Mouse (Mus musculus): Measurements from ENCODE around the gene Gm15448.
"Not testable (repeated sequence)": the region's sequence is repeated elsewhere in the genome, so short reads cannot be mapped to it uniquely, and the experiment has no call there.

Gene Gm15448

GRCm38 (mm10) chr7:3825599-3825998 is at the start of gene Gm15448:
TSS of gene Gm15448 (minus strand) at chr7:3825687.
- not testable (repeated sequence) for DNase-seq

DNA sequence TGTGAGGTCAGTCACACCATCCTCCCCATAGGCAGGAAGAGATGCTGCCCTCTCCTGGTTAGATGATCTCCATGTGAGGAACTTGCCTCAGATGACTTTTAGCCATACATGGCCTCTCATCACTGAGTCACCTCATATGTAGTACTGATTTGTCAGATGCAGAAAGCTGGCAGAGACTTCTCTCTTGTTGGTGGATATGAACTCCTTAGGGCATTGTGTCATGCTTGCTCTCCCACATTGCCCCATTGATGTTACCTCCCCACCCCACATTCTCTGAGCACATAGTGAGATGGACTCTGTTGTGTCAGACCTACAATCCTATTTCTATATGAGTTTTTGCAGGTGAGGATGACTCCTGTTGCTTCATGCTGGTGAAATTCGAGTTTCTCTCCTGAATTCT is 49.5 kb upstream of the Gm15448 start:
- not testable (repeated sequence) for DNase-seq

DNA sequence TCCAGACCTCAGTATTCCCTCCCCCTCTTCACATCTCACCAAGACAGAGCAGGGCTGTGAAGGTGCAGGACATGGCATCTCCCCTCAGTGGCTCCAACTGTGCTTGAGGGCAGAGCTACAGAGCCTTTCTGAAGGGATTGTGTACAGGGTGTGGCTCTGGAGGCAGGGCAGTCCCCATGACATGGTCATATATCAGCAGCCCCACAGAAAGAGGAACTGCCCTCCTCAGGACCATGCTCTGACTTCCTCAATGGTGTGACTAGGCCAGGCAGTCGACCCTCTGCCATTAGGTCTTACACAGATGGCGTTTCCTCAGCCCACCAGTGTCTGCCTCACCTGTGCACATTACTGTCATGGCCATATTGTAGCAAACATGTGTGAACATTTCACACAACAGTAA is 19.5 kb upstream of the Gm15448 start, which contains the start of gene Pira2:
Pira2 (minus strand) TSS at position 101 of the 400 bp plus-strand sequence.
- not testable (repeated sequence) for DNase-seq

DNA sequence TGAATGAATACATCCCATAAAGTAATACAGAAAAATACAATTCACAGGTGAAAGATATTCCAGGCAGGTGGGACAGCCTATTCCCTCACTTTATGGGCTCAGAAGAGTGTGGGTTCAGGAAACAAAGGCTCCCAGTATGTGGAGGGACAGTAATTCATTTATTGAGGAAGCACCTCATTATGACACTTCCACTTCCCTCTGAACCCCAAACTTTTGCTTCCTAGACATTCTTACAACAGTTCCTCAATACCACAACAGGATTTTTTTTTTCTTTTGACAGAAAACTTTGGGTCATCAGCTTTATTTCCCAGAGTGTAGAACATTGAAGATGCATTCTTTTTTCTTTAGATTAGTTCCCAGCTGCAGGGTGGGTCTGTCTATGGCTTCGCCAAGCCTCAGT is 12.4 kb upstream of the Gm15448 start:
- not testable (repeated sequence) for DNase-seq

GRCm38 (mm10) chr7:3830633-3831032 is 5.1 kb upstream of the Gm15448 start:
- DNase-seq: not testable (repeated sequence)

DNA sequence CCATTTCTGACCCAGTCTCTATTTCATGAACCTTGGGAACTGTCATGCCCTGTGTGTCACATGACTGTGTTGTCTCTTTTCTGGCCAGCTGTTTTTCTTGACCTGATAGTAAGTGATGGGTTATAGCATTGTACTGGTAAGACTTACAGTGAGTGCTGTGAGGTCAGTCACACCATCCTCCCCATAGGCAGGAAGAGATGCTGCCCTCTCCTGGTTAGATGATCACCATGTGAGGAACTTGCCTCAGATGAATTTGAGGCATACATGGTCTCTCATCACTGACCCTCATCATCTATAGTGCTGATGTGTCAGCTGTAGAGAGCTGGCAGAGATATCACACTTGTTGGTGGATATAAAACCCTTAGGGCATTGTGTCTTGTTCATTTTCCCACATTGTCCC is 13.6 kb downstream of the Gm15448 start:
- not testable (repeated sequence) for DNase-seq

DNA sequence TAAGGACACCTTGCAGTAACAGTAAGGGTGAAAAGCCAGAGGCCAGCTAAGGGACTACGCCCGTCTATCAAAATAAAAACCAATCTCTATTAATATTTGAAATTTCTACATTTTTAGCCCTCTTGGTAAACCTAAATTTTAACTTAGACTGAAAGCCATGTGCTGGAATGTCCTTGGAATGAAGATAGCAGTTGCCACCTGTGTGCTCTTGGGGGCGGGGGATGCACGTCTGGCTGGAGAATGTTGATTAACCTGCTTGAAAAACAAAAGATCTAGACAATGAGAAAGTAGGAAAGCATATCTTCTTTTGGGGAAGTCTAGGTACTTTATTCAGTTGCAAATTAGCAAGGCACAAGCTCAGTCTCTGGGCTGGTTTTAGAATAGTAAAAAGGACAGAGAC is 22.6 kb downstream of the Gm15448 start:
- not testable (repeated sequence) for DNase-seq

DNA sequence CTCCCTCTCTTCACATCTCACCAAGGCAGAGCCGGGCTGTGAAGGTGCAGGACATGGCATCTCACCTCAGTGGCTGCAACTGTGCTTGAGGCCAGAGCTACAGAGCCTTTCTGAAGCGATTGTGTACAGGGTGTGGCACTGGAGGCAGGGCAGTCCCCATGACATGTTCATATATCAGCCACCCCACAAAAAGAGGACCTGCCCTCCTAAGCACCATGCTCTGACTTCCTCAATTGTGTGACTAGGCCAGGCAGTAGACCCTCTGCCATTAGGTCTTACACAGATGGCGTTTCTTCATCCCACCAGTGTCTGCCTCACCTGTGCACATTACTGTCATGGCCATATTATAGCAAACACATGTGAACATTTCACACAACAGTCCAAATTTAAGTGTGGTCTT is 25.5 kb downstream of the Gm15448 start:
- not testable (repeated sequence) for DNase-seq

- DNase-seq: not testable (repeated sequence)
These were observed 29.2 kb downstream of the Gm15448 start for GRCm38 (mm10) chr7:3796286-3796685.
